Mouse (Mus musculus) left cerebral cortex, postnatal 4 days (tissue): ENCODE results near the gene Apoe. TPM values are rescaled to one million over a fixed set of nuclear protein-coding genes. Genes with fewer than 3 reads are reported as not detected.

Experiments used
- DNase-seq: peaks from one replicate; pipeline ENCODE4 v3.0.0-alpha.2; 2022
- intact Hi-C: fragments of 180-260 bp; cut with DNase I; formaldehyde crosslinking; loops from one replicate; pipeline ENCODE4 v1.15.1; 2025
- total RNA-seq, 2 experiments: library from RNA; stranded (reverse); gene quantifications; 2 replicates each; pipeline ENCODE4 v1.2.3; 2021

Apoe gene
- 100 to 1,000 TPM; 576 to 662 TPM for total RNA-seq

GRCm38 (mm10) chr7:19698907-19699826, at the start of gene Apoe:
Gene Apoe, minus strand, starts transcription at chr7:19699188.
- intact Hi-C loops = no loop called here
- peak; percentile 76 for DNase-seq

GRCm38 (mm10) chr7:19747420-19748218, 48.6 kb upstream of the Apoe start:
- intact Hi-C loops = no loop called here
- no peak for DNase-seq

DNA sequence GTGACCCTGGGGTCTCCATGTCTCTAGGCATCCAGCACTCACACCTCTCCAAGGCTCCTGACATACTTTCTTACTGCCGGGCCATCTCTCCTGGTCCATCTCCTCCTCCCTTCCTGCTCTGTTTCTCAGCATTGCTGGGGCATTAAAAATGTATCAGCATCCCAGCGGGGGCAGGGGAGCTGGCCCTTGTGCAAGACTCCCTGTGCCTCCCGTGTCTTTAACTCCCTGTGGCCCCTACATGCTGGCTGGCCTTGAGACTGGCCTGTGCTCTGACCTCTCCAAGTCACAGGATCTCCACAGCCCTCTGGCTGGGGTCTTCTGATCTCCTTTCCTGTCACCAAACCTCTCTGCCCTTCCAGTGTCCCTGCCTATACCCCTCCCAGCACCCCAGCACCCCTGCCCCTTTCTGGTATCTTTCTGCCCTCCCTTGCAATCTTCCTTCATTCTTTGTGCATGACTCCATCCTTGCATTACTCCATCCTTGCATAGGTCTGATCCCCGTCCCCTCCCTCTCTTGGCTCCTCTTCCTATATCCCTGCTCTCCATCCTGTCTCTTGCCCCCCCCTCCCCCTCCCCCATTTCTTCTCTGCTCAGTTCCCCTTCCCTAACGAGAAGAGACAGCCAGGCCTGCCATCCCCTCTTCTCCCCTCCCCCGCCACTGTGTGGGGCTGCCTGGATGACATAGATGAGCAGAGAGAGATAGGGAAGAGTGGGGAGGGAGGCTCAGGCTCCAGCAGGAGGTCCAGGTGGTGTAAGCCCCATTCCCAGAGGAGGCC, 47.6 kb upstream of the Apoe start:
- intact Hi-C loops = no loop called here
- peak; percentile 23 for DNase-seq

GRCm38 (mm10) chr7:19745971-19746370, 47.0 kb upstream of the Apoe start:
- DNase-seq = no peak
- intact Hi-C loops = no loop called here

GRCm38 (mm10) chr7:19744590-19745385, 45.8 kb upstream of the Apoe start:
- intact Hi-C loops = no loop called here
- no peak for DNase-seq

- intact Hi-C loops = no loop called here
- no peak for DNase-seq
Observed at GRCm38 (mm10) chr7:19743791-19744190, 44.8 kb upstream of the Apoe start.

GRCm38 (mm10) chr7:19742468-19742867, 43.5 kb upstream of the Apoe start:
- intact Hi-C loops = no loop called here
- DNase-seq = no peak

GRCm38 (mm10) chr7:19741329-19742031, 42.5 kb upstream of the Apoe start:
- DNase-seq = no peak
- intact Hi-C loops = no loop called here

DNA sequence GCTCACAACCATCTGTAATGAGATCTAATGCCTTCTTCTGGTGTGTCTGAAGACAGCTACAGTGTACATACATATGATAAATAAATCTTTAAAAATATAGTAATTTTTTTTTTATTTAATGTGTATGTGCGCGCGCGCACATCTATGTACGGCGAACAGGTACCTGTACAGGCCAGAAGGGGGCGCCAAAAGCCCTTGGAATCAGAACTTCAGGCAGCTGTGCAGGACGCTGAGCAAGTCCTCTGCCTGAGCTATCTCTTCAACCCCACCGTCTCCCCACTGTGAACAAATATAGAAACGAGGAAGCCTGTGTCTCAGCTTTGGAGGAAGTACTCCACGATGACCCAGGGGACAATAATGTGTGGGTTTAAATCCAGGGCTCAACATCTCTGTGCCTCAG, 41.3 kb upstream of the Apoe start:
- intact Hi-C loops = no loop called here
- no peak for DNase-seq

DNA sequence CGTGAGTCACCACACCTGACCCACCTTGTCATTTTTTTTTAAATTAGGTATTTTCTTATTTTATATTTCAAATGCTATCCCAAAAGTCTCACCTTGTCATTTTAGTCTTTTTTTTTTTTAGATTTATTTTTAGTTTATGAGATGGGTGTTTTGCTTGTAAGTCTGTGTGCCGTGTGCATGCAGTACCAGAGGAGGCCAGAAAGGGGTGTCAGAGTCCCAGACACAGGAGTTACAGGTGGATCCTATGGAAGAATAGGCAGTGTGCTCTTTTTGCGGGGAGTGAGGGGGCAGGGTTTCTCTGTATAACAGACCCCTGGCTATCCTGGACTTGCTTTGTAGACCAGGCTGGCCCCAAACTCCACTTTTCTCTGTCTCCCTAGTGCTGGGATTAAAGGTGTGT, 39.8 kb upstream of the Apoe start:
- intact Hi-C loops = no loop called here

DNA sequence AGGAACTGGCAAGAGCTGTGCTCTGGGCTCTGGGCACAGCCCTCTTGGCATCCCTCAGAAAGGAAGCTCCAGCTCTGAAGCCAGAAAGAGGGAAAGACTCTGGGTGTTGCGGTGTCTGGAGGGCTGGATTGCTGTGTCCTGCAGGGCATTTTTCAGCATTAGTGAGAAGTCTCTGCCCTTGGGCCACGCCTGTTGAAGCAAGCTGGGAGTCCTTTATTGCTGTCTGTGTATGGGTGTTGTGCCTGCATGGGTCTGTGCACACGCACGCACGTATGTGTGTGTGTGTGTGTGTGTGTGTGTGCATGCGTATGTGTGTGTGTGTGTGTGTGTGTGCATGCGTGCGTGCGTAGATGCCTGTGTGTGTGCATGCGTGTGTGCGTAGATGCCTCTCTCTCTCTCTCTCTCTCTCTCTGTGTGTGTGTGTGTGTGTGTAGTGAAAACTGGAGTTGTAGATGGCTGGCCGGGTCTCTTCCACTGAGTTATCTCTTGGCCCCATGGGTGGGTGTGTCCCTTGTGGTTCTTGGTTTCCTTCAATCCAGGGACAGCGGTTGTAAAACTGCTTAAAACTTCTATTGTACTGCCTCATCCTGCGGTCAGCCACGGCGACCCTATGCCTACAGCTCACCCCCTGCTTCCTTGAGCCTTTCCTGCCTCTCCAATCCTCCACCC, 37.5 kb upstream of the Apoe start:
- intact Hi-C loops = no loop called here
- no peak for DNase-seq

More for the DNA sequence above, 39.8 kb upstream of the Apoe start:
- no peak for DNase-seq

DNA sequence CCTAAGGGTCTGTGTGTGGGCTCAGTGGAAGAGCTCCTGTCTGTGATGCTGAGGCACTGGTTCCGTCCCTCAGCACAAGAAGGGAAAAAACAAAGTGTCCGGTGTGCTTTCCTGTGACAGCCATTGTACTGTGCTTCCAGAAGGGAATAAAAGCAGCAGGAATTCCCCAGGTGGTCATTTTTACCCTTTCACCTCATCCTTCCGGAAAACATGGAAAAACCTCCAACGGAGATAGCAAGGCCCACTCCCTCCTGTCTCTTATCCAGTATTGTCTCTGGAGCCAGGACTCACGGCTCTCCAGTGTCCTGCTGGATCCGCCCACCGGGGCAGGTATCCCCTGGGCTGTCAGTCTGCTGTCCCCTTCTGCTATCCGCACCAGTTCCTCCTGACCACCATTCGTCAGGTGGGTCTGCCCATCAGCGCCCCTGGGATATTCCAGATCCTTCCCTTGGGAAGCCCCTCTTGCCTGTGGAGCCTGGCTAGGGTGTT, 35.2 kb upstream of the Apoe start:
- intact Hi-C loops = no loop called here
- no peak for DNase-seq

GRCm38 (mm10) chr7:19726541-19726940, 27.6 kb upstream of the Apoe start:
- DNase-seq = no peak
- intact Hi-C loops = no loop called here

GRCm38 (mm10) chr7:19724167-19724566, 25.2 kb upstream of the Apoe start:
- no peak for DNase-seq
- intact Hi-C loops = no loop called here

GRCm38 (mm10) chr7:19722754-19723195, 23.8 kb upstream of the Apoe start:
- intact Hi-C loops = no loop called here
- DNase-seq = no peak

- DNase-seq = no peak
- intact Hi-C loops = no loop called here
Observed at GRCm38 (mm10) chr7:19719200-19719599, 20.2 kb upstream of the Apoe start.

- intact Hi-C loops = no loop called here
Observed at GRCm38 (mm10) chr7:19718297-19718952, 19.4 kb upstream of the Apoe start.

DNA sequence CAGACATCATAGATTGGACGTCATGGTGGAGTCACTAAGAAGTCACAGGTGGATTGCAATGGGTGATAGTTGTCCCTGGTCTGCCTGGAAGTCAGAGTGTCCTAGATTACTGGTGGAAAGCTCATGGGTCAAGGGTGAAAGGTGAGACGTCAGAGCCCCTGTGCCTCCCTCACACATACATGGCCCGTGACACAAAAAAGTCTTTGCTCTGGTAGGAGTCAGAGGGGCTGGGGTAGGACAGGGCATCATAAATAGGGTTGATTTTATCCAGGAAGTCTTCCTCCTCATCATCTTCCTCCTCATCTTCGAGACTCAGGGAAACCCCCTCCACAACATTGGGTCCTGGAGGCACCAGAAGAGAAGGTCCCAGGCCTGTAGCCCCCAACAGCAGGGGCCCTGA, 18.4 kb upstream of the Apoe start:
- no peak for DNase-seq
- intact Hi-C loops = no loop called here

More at GRCm38 (mm10) chr7:19718297-19718952, 19.4 kb upstream of the Apoe start:
- no peak for DNase-seq
